Mouse (Mus musculus) embryonic facial prominence, embryonic 11.5 days (tissue): ENCODE results near the gene Gm5431. TPM values are rescaled to one million over a fixed set of nuclear protein-coding genes. Genes with fewer than 3 reads are reported as not detected.

ENCODE experiments used
- ATAC-seq: fragments of 200-750 bp; cut with Nextera tagmentation; replicated peaks from 2 replicates; pipeline ENCODE4 v1.8.0; 2017; ENCODE audit warnings: low read depth; ENCODE audit not compliant: insufficient number of reproducible peaks, low FRiP score, low TSS enrichment
- DNase-seq: peaks from one replicate; pipeline ENCODE4 v3.0.0-alpha.2; 2015; ENCODE audit warnings: low spot score
- H3K27ac ChIP-seq: fragments of 300-500 bp; sonication (generic); replicated peaks from 2 replicates; pipeline ENCODE4 v1.5.1; 2014; ENCODE audit warnings: mild to moderate bottlenecking, low read depth, low read length, control low read depth
- H3K27me3 ChIP-seq: fragments of 300-500 bp; sonication (generic); 2 replicates; pipeline ENCODE4 v1.6.1; 2014; ENCODE audit warnings: mild to moderate bottlenecking, low read length, moderate library complexity, mixed read lengths; ENCODE audit not compliant: control insufficient read depth, insufficient read depth
- H3K36me3 ChIP-seq: fragments of 300-500 bp; sonication (generic); replicated peaks from 2 replicates; pipeline ENCODE4 v1.6.1; 2014; ENCODE audit warnings: low read depth, mild to moderate bottlenecking, low read length, moderate library complexity, mixed read lengths; ENCODE audit not compliant: control insufficient read depth, insufficient read depth
- H3K4me1 ChIP-seq: fragments of 300-500 bp; sonication (generic); 2 replicates; pipeline ENCODE4 v1.6.1; 2014; ENCODE audit warnings: low read length, mixed read lengths; ENCODE audit not compliant: control insufficient read depth, insufficient read depth
- H3K4me2 ChIP-seq: fragments of 300-500 bp; sonication (generic); 2 replicates; pipeline ENCODE4 v1.6.1; 2014; ENCODE audit warnings: low read depth, mild to moderate bottlenecking, control low read depth, low read length, moderate library complexity
- H3K4me3 ChIP-seq: fragments of 300-500 bp; sonication (generic); 2 replicates; pipeline ENCODE4 v1.5.1; 2014; ENCODE audit warnings: low read depth, low read length, control low read depth
- H3K9ac ChIP-seq: fragments of 300-500 bp; sonication (generic); replicated peaks from 2 replicates; pipeline ENCODE4 v1.6.1; 2014; ENCODE audit warnings: mild to moderate bottlenecking, control low read depth, low read length
- H3K9me3 ChIP-seq: fragments of 300-500 bp; sonication (generic); replicated peaks from 2 replicates; pipeline ENCODE4 v1.6.1; 2016; ENCODE audit warnings: mild to moderate bottlenecking, low read length, inconsistent platforms, mixed read lengths; ENCODE audit not compliant: control insufficient read depth
- WGBS: fragments of 180-500 bp; shearing (Covaris S2); extraction: QIAGEN DNeasy Blood & Tissue Kit; methylation state at CpG from one replicate; pipeline ENCODE4 v1.1.7; 2014; 5-methylcytosine and 5-hydroxymethylcytosine counted together
- polyA plus RNA-seq: library from polyadenylated mRNA; unstranded; fragments of >200 nt; fragmentation: Nextera tagmentation; extraction: Ambion mirVana; gene quantifications from 2 replicates; pipeline ENCODE4 v1.2.1, GENCODE M21; 2014

Gene Gm5431
- polyA plus RNA-seq, 1 experiment from 2014 or later, result 0.11 TPM

GRCm38 (mm10) chr11:48842378-48842792 is 59.6 kb downstream of the Gm5431 start:
- Histone ChIP-seq H3K27me3 (no peaks in the 10 kb centered on the region), H3K36me3 (no peaks in the 10 kb centered on the region), H3K9me3 (no peaks in the 10 kb centered on the region), H3K4me2 (no peak overlapping the region), H3K9ac (no peak overlapping the region), H3K4me3 (no peak overlapping the region), H3K27ac (no peak overlapping the region), H3K4me1 (no peaks in the 10 kb centered on the region; the same call in 1 of the 2 replicates)
- DNase-seq, result no peak
- no peak for ATAC-seq
- WGBS, result 87% methylated on average over 4 of the region's 4 CpGs

- Histone ChIP-seq H3K27ac (no peak overlapping the region), H3K9ac (no peak overlapping the region), H3K9me3 (no peaks in the 10 kb centered on the region), H3K4me3 (no peak overlapping the region), H3K4me1 (no peaks in the 10 kb centered on the region; the same call in 1 of the 2 replicates), H3K27me3 (no peaks in the 10 kb centered on the region), H3K4me2 (no peak overlapping the region), H3K36me3 (no peaks in the 10 kb centered on the region)
- DNase-seq (no peak), ATAC-seq (no peak)
- 87% methylated on average over 5 of the region's 5 CpGs for WGBS
Measured at GRCm38 (mm10) chr11:48841213-48841612, 60.8 kb downstream of the Gm5431 start.

GRCm38 (mm10) chr11:48840805-48841204 is 61.2 kb downstream of the Gm5431 start:
- Histone ChIP-seq H3K36me3 (no peaks in the 10 kb centered on the region), H3K4me1 (no peaks in the 10 kb centered on the region; the same call in 1 of the 2 replicates)
- no peak for ATAC-seq

GRCm38 (mm10) chr11:48838879-48839680 is 62.9 kb downstream of the Gm5431 start:
- H3K36me3 ChIP-seq, result no peaks in the 10 kb centered on the region
- ATAC-seq (no peak), DNase-seq (no peak)
- no peaks in the 10 kb centered on the region; the same call in 1 of the 2 replicates for H3K4me1 ChIP-seq
- peak overlapping the region; percentile 91 for H3K4me2 ChIP-seq
- H3K27ac ChIP-seq, result no peak overlapping the region
- H3K27me3 ChIP-seq, result no peaks in the 10 kb centered on the region
- H3K9me3 ChIP-seq, result no peaks in the 10 kb centered on the region
- no peak overlapping the region for H3K4me3 ChIP-seq
- WGBS, result 66% methylated on average over 10 of the region's 10 CpGs
- H3K9ac ChIP-seq, result no peak overlapping the region

More at GRCm38 (mm10) chr11:48840805-48841204, 61.2 kb downstream of the Gm5431 start:
- H3K4me3 ChIP-seq, result no peak overlapping the region
- H3K9me3 ChIP-seq, result no peaks in the 10 kb centered on the region
- no peak for DNase-seq
- H3K27me3 ChIP-seq, result no peaks in the 10 kb centered on the region
- H3K4me2 ChIP-seq, result no peak overlapping the region
- no peak overlapping the region for H3K27ac ChIP-seq
- no peak overlapping the region for H3K9ac ChIP-seq

GRCm38 (mm10) chr11:48838181-48838797 is 63.7 kb downstream of the Gm5431 start:
- H3K27ac ChIP-seq, result no peak overlapping the region
- WGBS, result 3% methylated on average over 16 of the region's 16 CpGs
- peak; percentile 51 for DNase-seq

More at GRCm38 (mm10) chr11:48838181-48838797, 63.7 kb downstream of the Gm5431 start:
- H3K9ac ChIP-seq, result peak overlapping the region; percentile 63
- peak overlapping the region; percentile 79 for H3K4me3 ChIP-seq
- peak overlapping the region; percentile 91 for H3K4me2 ChIP-seq
- H3K9me3 ChIP-seq, result no peaks in the 10 kb centered on the region
- H3K4me1 ChIP-seq, result no peaks in the 10 kb centered on the region; the same call in 1 of the 2 replicates
- H3K27me3 ChIP-seq, result no peaks in the 10 kb centered on the region
- ATAC-seq, result no peak
- H3K36me3 ChIP-seq, result no peaks in the 10 kb centered on the region

Other genes starting within 250 kb of the Gm5431 start
- gene Rack1, start 101.9 kb downstream of the Gm5431 start, polyA plus RNA-seq, result 755 and 775 TPM in 2 replicates
- gene Trim41, start 84.9 kb downstream of the Gm5431 start, polyA plus RNA-seq, result 3.2 and 3.8 TPM in 2 replicates
- gene Trim7, start 76.1 kb downstream of the Gm5431 start, polyA plus RNA-seq, result 0.27 and 0.33 TPM in 2 replicates
- 7.7 and 14.0 TPM in 2 replicates for gene Gm12184, start 75.6 kb downstream of the Gm5431 start, polyA plus RNA-seq
- 2.0 and 2.8 TPM in 2 replicates for gene Irgm1, start 30.5 kb downstream of the Gm5431 start, polyA plus RNA-seq
- 2.0 and 2.1 TPM in 2 replicates for gene Psme2b, start 44.0 kb upstream of the Gm5431 start, polyA plus RNA-seq
- gene Olfr56, start 76.7 kb upstream of the Gm5431 start, polyA plus RNA-seq, result not detected in 2 replicates
- 0.11 and 0.45 TPM in 2 replicates for gene 9930111J21Rik1, start 77.2 kb upstream of the Gm5431 start, polyA plus RNA-seq
- not detected in 2 replicates for gene Gm12185, start 90.0 kb upstream of the Gm5431 start, polyA plus RNA-seq
- not detected in 2 replicates for gene Tgtp1, start 92.0 kb upstream of the Gm5431 start, polyA plus RNA-seq
- 0.10 and 0.25 TPM in 2 replicates for gene 9930111J21Rik2, start 149.0 kb upstream of the Gm5431 start, polyA plus RNA-seq
- not detected in 2 replicates for gene Tgtp2, start 162.0 kb upstream of the Gm5431 start, polyA plus RNA-seq
- gene Ifi47, start 174.4 kb upstream of the Gm5431 start, polyA plus RNA-seq, result 0.56 and 1.2 TPM in 2 replicates
- gene Olfr1396, start 212.7 kb upstream of the Gm5431 start, polyA plus RNA-seq, result not detected in 2 replicates
- not detected in 2 replicates for gene Olfr1395, start 240.1 kb upstream of the Gm5431 start, polyA plus RNA-seq